Mouse (Mus musculus) cerebellum, adult 9-10 months (tissue): ENCODE results near the gene Slc16a2.

ENCODE experiments used
- DNase-seq: peaks from one replicate; pipeline ENCODE4 v3.0.0; 2022

The Slc16a2 gene

DNA sequence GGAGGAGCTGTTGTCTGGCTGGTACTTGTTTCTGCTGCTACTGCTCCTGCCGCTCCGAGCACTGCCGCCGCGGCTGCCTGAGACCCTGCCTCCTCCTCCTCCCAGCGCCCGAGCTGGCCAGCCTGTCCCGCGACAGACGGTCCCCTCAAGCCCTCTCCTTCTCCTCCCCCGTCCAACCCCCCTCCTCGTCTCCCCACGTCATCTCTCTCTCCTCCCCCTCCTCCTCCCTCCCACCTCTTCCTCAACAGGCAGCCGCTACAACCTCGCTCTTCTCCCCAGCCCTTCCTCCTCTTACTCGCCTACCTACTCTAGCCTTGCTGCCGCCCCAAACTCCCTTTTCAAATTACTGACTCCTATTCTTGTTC, at the start of gene Slc16a2:
Gene Slc16a2 (minus strand): TSS at position 152 of the 365 bp plus-strand sequence.
- peak; percentile 49 for DNase-seq

DNA sequence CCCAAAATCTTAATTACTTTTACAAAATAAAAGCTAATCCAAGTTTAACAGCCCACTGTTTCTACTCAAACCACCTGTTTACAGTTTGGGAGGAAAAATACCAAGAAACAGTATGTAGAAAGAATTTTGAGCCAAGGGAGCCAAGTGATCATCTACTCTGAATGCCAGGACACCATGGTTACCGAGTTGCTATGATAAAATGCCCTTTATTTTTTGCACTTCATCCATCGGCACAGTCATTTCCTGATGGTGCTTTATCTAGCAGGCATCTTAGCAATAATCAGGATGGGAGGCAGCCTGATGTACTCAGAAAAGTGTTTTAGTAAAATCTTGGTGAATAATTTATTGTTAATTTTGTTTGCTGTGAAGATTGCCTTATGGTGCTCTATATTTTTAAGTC, 41.7 kb upstream of the Slc16a2 start:
- DNase-seq = no peak

DNA sequence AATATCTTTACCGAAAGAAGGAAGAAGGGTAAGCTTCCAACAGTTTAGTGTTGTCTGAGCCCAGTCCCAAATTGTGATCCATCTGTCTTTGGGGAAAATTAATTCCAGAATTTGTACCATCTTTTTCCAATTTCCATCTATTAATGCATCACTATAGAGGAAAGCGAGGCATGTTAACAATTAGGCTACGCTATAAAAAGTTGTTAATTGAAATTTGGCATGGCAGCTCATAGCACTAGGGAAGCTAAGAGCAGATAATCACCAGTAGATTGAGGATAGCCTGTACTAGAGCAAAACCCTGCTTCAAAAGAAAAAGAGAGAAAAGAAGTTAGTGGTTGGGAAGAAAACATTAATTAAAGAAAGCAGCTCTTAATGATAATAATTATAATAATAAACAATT, 41.1 kb upstream of the Slc16a2 start:
- no peak for DNase-seq

- peak; percentile 28 for DNase-seq
These were observed 23.5 kb upstream of the Slc16a2 start for GRCm38 (mm10) chrX:103845266-103845665.

DNA sequence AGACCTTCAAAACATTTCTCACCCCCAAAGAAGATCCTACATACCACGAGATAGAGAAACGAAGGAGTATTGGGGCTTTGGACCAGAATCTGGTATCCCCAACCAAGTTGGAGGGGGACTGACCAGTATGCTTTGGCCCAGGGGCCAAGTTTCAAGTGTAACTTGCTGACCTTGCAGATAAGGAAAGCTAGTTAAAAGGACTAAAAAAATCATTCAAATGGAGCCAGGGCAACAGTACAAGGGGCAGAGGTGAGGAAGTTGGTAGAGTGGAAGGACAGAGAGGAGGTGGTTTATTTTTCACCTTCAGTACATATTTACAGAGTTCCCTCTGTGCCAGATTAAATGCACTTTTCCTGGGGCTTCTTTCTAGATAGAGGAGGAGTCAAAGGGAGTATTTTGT, 7.1 kb upstream of the Slc16a2 start:
- DNase-seq = no peak

GRCm38 (mm10) chrX:103822271-103822811, 558 bp upstream of the Slc16a2 start:
- DNase-seq = peak; percentile 27

DNA sequence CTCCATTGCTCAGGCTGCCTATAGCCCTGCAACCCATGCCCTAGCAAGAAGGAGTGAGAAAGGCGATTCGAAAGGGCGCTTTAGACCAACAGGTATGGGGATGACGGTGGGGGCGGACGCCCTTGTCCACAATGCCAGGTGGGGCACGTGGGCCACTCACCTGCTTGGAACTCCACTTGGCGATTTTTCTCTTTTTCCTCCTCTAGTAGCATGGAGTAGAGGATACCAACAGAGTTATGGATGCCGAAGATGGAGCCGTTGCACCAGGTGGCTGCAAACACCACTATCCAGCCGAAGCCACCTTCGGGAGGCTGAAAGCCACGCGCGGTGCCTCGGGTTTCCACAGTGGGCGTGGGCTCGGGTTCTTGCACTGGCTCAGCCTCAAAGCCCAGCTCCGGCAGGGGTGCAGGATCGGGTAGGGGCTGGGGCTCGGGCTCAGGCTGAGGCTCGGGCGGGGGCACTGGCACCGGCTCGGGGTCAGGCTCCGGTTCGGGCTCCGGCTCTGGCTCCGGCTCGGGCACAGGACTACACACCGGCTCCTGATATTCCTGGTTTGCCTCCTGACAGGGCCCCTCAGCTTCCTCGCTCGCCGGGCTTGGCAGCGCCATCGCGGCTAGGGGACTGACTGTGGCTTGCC, 470 bp downstream of the Slc16a2 start:
- DNase-seq = peak; percentile 25

GRCm38 (mm10) chrX:103820307-103821194, 1.2 kb downstream of the Slc16a2 start:
- DNase-seq = no peak

- no peak for DNase-seq
These were observed 2.5 kb downstream of the Slc16a2 start for GRCm38 (mm10) chrX:103819253-103819652.

DNA sequence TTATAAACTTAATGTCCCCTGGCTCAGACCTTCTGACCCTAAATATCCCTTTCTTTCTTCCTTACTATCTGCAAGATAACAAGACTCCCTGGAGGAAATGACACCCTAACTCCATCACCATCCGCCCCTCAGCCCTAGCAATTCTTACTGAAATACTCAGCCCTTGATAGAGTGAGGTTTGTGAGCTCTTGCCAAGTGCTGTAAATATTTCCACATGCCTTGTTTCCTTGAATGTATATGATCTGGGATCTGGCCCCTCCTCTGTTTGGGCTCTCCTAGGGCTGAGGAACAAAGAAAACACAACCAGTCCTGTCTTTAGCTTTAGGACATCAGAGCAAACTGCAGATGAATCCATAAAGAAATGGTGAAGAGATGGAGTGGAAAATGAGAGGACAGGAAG, 9.1 kb downstream of the Slc16a2 start:
- DNase-seq = no peak

DNA sequence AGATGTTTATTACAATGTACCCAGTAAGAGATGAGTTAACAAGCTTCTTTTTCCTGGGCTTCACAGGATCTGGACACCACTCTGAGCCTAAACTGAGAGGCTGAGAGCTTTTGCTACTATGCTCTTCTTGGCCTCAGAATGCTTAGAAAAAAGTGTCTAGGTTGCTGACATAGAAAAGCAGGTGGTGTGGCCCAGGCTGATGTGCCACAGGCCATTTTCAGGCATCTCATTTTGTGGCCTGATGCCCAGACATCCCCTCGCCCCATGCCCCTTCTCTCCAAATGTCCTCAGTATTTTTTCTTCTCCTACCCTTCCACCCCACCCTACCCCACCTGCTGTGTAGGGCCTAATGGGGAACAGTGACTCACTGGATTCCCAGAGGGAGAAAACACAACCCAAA, 11.3 kb downstream of the Slc16a2 start:
- no peak for DNase-seq

DNA sequence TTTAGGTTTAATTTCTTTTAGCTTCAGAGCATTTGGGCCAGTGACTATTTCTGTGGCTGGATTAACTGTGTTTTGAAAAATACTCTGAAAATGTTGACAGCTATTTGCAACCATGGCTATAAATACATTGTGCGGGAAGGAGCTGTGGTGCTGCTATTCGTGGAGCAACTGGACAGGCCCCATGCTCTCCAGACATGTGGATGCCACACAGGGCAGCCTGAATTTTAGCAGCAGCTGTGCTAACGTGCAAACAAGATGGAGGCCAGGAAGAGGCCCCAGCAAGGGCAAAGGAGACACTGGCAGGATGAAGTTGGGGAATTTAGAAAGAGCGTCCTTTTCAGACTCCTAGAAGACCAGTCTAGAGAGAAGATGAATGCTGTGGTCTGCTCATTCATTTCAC, 15.4 kb downstream of the Slc16a2 start:
- no peak for DNase-seq

DNA sequence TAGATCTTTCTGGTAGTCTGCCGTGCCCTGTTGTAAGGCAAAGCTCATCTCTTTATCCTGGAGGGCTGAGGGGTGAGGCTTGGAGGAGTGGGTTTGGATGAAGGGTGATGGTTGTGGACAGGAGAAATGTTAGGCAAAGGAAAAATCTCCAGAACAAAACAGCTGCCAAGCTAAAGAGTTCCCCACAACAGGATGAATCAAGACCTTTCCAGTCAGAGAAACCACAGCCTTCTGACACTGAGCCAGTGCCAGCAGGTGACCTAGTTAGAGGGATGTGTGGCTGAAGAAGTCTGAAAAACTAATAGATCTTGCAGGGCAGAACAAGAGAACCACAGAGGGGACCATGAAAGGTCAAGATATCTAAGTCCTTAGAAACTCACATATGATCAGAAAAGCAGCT, 24.8 kb downstream of the Slc16a2 start:
- DNase-seq = peak; percentile 7

DNA sequence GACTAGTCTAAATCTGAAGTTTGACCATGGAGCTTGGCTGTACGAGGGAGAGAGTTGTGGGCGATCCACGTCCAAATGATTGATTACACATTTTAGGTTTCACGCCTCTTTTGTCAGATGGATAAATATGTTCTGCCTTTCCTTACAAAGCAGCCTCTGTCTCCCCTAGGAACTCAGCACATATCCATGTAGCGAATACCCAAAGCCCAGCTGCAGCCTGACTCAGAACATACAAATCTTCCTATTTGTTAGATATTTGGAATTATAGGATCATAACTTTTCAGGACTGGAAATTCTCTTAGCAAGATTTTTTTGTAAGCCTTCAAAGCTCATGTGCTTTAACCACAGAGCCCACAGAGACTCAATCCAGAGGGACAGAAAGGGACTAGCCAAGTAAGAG, 26.3 kb downstream of the Slc16a2 start:
- DNase-seq = no peak

DNA sequence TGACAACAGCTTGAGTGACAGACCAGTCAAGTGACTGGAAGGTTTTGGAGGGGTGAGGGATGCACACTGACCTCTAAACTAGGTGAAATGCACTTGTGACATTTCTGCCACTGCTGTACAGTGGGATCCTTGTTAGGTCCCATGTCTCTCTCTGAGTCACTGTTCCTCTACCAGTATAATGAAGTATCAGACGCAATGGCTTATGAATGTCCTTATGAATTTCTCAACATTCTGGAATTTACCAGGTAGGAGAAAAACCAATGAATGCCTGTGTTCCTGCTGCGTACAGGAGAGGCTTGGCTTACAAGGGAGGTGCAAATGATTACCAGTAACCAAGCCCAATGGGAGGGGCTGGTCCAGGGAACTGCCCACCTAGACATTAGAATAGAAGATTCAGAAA, 30.5 kb downstream of the Slc16a2 start:
- DNase-seq = no peak

- DNase-seq = no peak
These were observed 36.1 kb downstream of the Slc16a2 start for GRCm38 (mm10) chrX:103785681-103786080.

DNA sequence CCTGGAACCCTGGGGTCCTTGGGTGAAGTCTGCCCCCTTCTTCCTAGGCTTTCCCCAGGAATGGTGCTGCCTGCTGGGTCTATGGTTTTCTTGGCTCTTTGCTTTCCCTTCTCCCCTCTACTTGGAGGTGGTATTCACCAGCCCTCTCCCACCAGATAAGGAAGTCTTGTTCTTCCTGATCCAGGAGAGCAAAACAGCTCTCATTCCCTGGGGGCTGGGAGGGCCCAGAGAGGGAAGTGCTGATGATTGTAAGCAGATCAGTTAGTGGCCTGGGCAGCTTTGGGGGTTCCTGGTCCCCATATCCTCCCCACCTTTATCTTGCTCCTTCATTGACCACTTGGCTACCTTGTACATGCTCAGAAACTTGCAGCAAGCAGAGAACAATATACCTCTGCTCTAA, 45.4 kb downstream of the Slc16a2 start:
- DNase-seq = no peak

GRCm38 (mm10) chrX:103746197-103746596, 75.6 kb downstream of the Slc16a2 start:
- no peak for DNase-seq

DNA sequence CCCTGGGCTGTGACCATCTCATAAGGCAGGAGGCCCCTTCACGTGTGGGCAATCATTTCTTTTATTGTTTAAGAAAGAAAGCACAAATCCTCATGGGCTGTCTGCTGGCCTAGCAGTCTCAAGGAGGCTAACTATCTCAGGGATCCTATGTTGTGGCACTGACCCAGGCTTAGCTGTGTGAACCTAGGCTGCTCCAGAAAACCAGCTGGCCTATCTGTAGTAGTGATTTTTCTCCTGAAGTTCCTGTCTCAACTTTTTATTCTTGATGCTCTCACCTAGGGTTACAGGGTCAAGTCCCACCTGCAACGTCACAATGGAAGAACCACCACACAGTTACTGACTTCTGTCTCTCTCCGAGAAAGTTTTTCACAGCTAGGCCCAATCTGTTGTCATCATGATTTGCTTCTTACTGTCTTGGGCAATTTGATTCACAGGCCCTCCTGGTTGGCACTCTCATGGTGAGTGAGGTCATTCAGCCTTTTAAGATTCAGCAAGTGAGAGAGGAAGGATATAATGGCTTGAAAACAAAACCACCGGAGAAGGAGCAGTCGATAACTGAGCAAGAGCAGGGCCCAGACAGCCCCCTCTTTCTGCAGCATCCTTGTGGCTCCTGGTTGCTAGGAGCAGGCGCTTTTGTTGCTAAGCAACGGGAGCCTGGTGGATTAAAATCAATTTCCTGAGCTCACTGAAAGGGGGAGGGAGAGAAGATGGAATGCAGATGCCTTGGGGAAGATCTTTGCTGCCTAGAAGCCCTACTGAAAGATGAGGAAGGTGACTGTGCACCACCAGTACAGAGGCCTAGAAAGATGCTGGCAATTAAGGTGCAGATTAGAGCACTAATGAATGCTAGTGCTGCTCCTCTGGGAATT, 77.4 kb downstream of the Slc16a2 start:
- DNase-seq = no peak

DNA sequence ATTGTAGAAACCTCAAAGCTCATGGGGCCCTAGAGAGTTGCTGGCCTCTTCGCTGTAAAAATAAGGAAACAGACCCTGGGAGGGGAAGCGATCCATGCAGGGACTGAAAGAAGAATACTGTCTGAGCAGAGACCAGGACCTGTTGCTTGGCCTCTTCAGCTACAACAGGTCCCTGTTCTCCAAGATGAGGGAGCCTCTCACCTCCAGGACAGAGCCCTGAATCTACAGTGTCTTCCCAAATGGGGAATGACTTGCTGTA, 79.8 kb downstream of the Slc16a2 start:
- no peak for DNase-seq

GRCm38 (mm10) chrX:103741215-103742056, 80.3 kb downstream of the Slc16a2 start:
- no peak for DNase-seq

DNA sequence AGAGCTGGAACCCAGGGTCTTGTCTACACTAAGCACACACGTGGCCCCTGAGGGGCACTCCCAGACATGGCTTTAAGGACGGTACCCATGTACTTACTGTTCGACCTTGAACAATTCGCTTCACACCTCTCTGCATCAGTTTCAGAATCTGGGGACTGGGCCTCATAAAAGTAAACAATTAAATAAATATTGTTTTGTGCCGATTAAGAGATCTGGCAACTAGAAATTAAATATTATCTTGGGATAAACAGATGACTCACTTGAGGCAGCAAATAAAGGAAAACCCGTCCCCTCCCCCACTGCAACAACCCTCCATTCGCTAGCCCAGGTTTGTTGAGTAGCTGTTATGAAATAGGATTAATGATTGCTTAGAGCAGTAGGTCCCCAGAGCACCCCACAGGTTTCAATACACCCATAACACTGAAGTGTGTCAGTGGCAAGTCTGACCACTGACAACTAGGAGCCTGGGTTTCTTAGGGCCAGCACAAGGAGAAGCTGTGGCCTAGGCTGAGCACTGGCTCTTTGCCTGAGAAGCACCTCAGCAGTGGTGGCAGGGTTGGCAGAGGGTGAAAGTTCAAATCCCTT, 87.7 kb downstream of the Slc16a2 start:
- DNase-seq = no peak
